Mouse (Mus musculus) adrenal gland (tissue): ENCODE measurements around the gene Lcorl.
"Not testable (repeated sequence)": the region's sequence is repeated elsewhere in the genome, so short reads cannot be mapped to it uniquely, and the experiment has no call there.

Experiments
- intact Hi-C: fragments of 180-260 bp; cut with DNase I; formaldehyde crosslinking; loops from one replicate; pipeline ENCODE4 v1.15.1; 2025

The Lcorl gene

DNA sequence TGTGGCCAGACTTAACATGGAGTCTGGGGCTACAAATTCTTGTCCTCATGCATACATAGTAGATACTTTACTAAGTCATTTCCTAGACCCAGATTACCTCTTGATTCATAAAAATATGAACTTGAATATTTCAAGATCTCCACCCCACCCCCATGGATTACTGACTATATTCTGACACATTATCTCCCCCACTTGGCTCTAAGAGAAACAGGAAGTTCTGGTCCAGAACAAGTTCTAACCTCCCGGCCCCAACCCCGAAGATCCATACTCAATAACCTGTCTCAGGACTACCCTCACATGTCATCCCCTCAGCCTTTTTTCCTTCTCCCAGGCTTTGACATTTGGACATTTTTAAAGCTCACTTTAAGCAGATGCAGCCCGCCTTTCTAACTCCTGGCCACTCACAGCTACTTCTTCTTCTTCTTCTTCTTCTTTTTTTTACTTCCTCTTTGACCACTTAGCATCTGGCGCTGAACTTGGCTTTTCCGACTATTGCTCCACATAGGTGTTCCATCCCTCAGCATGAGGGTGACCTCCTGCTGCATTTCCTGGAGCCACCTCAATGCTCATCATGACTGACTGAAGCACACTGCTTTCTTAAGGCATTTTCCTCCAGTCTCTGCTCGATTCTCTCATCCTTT lies 138.4 kb downstream of the Lcorl start:
- intact Hi-C loops: no loop called here

- intact Hi-C loops: no loop called here
Measured at GRCm38 (mm10) chr5:45709653-45710052, 147.8 kb downstream of the Lcorl start.

DNA sequence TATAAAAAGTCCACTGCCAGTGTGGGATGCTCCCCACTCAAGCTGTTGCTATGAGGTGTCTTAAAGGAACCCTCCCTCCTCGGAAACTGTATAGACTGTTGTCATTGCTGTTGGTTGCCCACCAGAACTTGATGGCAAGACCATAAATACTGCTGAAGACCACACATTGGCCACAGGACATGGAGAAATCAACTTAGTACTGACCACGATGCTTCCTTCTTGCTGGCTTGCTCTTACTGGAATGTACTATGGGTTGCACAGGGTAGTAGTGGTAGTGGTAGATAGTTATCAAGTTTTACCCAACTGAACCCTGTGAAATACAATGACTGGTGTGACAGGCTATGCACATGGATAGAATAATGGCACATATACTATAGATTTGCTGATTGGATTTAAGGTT lies 150.6 kb downstream of the Lcorl start:
- intact Hi-C loops: no loop called here

GRCm38 (mm10) chr5:45691678-45692077 lies 165.7 kb downstream of the Lcorl start:
- intact Hi-C loops: no loop called here

DNA sequence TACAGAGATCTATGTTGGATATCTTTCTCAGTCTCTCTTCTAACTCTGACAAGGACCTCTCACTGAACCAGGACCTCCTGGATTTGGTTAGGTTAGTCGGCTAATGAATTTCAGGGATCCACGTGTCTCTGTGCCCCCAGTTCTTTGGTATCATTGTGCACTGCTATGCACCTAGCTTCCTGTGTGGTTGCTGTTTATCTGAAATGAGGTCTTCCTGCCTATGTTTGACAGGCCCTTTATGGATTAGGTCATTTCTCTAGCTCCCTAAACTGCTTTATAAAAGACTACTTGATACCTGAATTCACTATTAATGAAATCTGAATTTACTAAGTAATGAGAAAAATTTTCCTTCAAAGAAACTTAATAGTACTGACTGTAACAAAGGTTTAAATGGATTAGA lies 166.6 kb downstream of the Lcorl start:
- intact Hi-C loops: no loop called here

- intact Hi-C loops: no loop called here
Measured at GRCm38 (mm10) chr5:45689152-45689551, 168.3 kb downstream of the Lcorl start.

DNA sequence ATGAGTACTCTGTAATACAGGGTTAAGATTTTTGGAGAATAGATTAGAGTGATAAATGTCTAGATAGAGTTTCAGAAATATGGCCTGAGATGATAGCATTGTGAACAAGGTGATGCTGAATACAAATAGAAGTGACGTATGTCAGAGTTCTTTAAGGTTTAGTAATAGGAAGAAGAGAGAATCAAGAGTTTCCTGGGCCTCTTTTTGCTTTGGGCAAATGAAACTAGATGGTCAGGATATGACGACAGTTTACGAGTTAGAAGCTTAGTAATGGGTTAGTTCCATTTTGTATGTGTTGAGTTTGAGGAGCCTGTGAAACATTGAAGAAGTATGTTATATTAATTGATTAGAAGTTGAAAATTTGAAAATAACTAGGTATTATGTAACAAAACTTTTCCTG lies 171.2 kb downstream of the Lcorl start:
- intact Hi-C loops: no loop called here

DNA sequence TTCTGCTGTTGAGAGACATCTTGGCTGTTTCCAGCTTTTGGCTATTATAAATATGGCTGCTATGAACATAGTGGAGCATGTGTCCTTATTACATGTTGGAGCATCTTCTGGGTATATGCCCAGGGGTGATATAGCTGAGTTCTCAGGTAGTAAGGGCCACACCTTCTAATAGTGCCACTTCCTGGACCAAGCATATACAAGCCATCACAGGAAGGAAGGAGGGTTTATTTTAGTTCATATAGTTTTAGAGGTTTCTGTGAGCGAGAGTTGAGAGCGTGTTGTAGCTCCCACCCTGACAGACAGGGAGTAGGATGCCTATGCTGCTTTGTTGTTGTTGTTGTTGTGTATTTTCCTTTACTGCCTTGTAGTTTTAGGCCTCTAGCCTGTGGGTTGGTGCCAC lies 172.2 kb downstream of the Lcorl start:
- intact Hi-C loops: no loop called here

DNA sequence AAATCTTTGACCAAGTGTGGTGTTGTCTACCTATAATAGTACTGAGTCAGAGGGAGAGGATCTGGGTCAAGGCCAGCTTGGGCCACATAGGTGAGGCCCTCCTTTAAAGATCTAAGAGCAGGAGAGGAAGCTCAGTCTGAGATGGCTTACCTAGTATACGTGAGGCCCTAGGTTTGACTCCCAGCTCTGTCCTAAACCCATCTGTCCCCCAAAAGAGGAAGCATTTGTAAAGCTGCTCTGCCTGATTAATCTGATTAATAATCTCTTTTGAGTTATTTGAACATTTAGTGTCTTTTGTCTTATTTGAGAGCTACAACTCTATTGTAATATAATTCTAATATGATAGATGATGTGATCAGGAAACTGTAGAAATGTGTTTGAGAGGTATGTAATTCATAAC lies 174.0 kb downstream of the Lcorl start:
- intact Hi-C loops: no loop called here

- intact Hi-C loops: loop anchor here (10.0 kb wide), 1 partner anchor 665 kb away; no protein-coding TSS in a partner anchor
Measured at GRCm38 (mm10) chr5:45679955-45680354, 177.5 kb downstream of the Lcorl start.

- intact Hi-C loops: loop anchor here (10.0 kb wide), 1 partner anchor 667 kb away; no protein-coding TSS in a partner anchor
Measured at GRCm38 (mm10) chr5:45677639-45678038, 179.8 kb downstream of the Lcorl start.

- intact Hi-C loops: loop anchor here (10.0 kb wide), 1 partner anchor 670 kb away; no protein-coding TSS in a partner anchor
Measured at GRCm38 (mm10) chr5:45675032-45675431, 182.4 kb downstream of the Lcorl start.

- intact Hi-C loops: loop anchor here (10.0 kb wide), 1 partner anchor 674 kb away; no protein-coding TSS in a partner anchor
Measured at GRCm38 (mm10) chr5:45670894-45671494, 186.4 kb downstream of the Lcorl start.

DNA sequence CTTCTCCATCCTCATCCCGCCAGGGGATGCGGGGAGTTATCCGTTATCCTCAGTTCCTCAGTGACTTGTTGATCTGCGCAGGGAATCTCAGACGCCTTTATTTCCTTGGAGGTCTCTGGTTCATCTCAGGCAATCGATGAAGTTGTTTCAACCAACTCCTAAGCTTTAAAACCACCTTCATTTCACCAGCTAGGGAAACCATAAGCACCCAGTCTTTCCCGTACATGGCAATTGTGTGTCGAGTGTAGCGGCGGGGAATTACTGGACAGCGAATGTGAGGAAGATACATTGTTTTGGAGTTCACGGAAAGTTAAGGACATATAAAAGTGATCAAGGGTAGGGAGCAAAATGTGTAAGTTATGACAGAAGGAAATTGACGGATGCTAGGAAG lies 187.1 kb downstream of the Lcorl start:
- intact Hi-C loops: loop anchor here (10.0 kb wide), 1 partner anchor 675 kb away; no protein-coding TSS in a partner anchor

DNA sequence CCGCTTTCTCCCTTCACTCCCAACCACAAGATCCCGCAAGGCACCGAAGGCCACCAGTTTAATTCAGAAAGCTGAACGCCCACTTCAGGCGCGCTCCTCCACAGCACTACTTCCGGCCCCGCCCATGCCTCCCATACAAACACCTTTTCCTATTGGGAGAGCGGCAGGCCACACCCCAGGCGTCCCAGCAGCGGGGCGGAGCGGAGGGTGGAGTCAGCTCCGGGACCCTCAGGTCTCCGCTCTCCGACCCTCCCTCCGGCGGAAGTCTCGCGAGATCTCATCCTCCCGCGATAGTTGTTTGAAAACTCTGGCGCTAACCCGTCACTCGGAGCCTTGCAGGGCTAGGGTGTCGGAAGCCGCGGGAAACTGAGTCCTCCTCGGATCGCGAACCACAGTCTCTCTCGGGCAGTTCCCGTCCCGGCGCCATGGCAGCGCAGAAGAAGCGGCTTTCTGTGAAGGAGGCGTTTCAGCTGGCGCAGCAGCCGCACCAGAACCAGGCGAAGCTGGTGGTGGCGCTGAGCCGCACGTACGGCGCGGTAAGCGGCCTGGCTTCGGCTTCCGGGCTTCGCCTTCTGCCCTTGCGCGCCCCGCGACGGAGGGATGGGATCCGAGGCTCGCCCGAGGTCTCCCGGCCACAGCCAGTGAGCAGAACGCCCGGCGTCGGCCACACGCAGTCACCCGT lies 187.7 kb downstream of the Lcorl start, which contains the start of gene Ncapg:
TSS of gene Ncapg (plus strand) at position 322 of the 682 bp plus-strand sequence.
- intact Hi-C loops: loop anchor here (2.0 to 10.0 kb wide), 3 partner anchors 132 to 675 kb away; no protein-coding TSS in a partner anchor

DNA sequence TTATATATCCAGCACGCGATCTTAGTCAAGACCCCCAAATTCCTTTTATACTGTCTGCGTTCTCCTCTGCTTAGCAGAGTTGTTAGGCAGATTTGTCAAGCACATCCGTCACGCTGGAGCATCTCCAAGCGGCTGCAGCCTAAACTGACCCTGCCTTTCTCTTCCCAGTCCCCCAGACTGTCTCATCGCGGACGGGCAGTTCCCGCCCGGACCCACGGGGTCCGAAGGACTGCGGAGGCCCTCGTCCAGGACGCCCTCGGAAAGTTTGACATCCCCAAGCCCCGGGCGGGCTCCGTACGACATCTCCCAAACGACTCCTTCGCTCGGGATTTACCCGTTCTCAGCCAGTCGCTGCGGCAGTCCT lies 188.2 kb downstream of the Lcorl start:
- intact Hi-C loops: loop anchor here (2.0 to 5.0 kb wide), 2 partner anchors 132 to 194 kb away; no protein-coding TSS in a partner anchor

- intact Hi-C loops: loop anchor here (2.0 to 5.0 kb wide), 2 partner anchors 132 to 194 kb away; no protein-coding TSS in a partner anchor
Measured at GRCm38 (mm10) chr5:45668831-45669230, 188.6 kb downstream of the Lcorl start.

GRCm38 (mm10) chr5:45668324-45668723 lies 189.1 kb downstream of the Lcorl start:
- intact Hi-C loops: loop anchor here (2.0 to 5.0 kb wide), 2 partner anchors 131 to 194 kb away; no protein-coding TSS in a partner anchor

GRCm38 (mm10) chr5:45658406-45658805 lies 199.0 kb downstream of the Lcorl start:
- intact Hi-C loops: not testable (repeated sequence)

DNA sequence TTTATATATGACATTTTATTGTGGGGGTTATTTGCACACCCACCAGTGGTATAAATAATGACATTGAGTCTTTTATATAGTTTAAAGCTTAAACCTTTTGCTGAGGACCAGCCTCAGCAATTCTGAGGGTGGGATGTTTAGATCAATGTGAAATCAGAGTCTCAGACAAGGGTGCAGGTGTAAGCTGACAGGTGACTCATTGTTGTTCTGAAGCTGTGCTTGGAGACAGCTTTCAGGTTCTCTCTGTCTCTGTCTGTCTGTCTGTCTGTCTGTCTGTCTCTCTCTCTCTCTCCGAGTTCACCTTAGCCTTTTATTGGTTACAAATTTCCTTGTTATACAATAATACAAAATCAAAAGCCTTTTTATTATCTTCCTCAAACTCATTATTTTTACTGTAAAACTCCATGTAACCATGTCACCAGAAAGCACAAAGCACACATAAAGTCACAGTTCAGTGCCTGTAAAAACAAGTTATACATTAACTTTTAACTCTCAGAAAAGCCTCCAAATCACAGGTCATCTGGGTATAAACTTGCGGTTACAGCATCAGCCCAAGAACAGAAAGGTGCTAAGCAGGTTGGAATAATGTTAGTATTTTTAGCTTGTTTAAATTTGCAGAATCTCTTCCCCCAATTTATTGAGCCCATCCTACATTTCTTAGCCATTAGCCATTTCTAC lies 206.2 kb downstream of the Lcorl start:
- intact Hi-C loops: no loop called here
